Mouse (Mus musculus) gastrocnemius, postnatal 10 days (tissue): ENCODE measurements around the gene Asb5. TPM values are rescaled to one million over a fixed set of nuclear protein-coding genes. Genes with fewer than 3 reads are reported as not detected.
A peak's percentile ranks its signal among the peaks of the same experiment; 100 is the strongest.
"Not testable (repeated sequence)": the region's sequence is repeated elsewhere in the genome, so short reads cannot be mapped to it uniquely, and the experiment has no call there.

ENCODE experiments used
- DNase-seq: peaks from one replicate; pipeline ENCODE4 v3.0.0; 2021; ENCODE audit warnings: mixed read lengths
- long read RNA-seq, 2 experiments: library from polyadenylated mRNA; stranded (forward); transcript quantifications; one replicate each; pipeline ENCODE4 v2.0.0; 2021
- total RNA-seq, 2 experiments: library from RNA; stranded (reverse); gene quantifications; 2 replicates each; pipeline ENCODE4 v1.2.3; 2021

The Asb5 gene
- 100 to 1,000 TPM; 124 to 132 TPM for total RNA-seq
- long read RNA-seq, experiment 1, transcript Asb5-201 (7 exons, 1,585 nt), result major isoform, 120 of 140 reads
- long read RNA-seq, experiment 1, partial matches to known transcripts, result 10 of 140 reads
- long read RNA-seq, experiment 1, other reads (novel, unspliced or antisense), result 10 of 140 reads
- long read RNA-seq, experiment 2, transcript Asb5-201 (7 exons, 1,585 nt), result major isoform, 93 of 110 reads
- long read RNA-seq, experiment 2, partial matches to known transcripts, result 2 of 110 reads
- long read RNA-seq, experiment 2, other reads (novel, unspliced or antisense), result 15 of 110 reads

- DNase-seq, result peak; percentile 97
Measured at GRCm38 (mm10) chr8:54529382-54530296, at the start of gene Asb5, which contains the start of gene Spcs3. Gene Asb5 (plus strand): TSS chr8:54529580. Gene Spcs3 (minus strand): TSS chr8:54529998.

- DNase-seq, result no peak
Measured at GRCm38 (mm10) chr8:54486555-54487273, 42.7 kb upstream of the Asb5 start.

- DNase-seq, result no peak
Measured at GRCm38 (mm10) chr8:54488437-54488836, 40.9 kb upstream of the Asb5 start.

GRCm38 (mm10) chr8:54491057-54491690 lies 38.2 kb upstream of the Asb5 start:
- DNase-seq, result no peak

- DNase-seq, result no peak
Measured at GRCm38 (mm10) chr8:54491934-54492333, 37.4 kb upstream of the Asb5 start.

- DNase-seq, result peak; percentile 38
Measured at GRCm38 (mm10) chr8:54493110-54493509, 36.3 kb upstream of the Asb5 start.

GRCm38 (mm10) chr8:54493915-54494314 lies 35.5 kb upstream of the Asb5 start:
- DNase-seq, result no peak

GRCm38 (mm10) chr8:54503104-54503503 lies 26.3 kb upstream of the Asb5 start:
- no peak for DNase-seq

- no peak for DNase-seq
Measured at GRCm38 (mm10) chr8:54505060-54505459, 24.3 kb upstream of the Asb5 start.

GRCm38 (mm10) chr8:54507428-54508095 lies 21.8 kb upstream of the Asb5 start:
- peak; percentile 68 for DNase-seq

- no peak for DNase-seq
Measured at GRCm38 (mm10) chr8:54508096-54508456, 21.3 kb upstream of the Asb5 start.

- DNase-seq, result no peak
Measured at GRCm38 (mm10) chr8:54508814-54509213, 20.6 kb upstream of the Asb5 start.

- no peak for DNase-seq
Measured at GRCm38 (mm10) chr8:54509221-54509721, 20.1 kb upstream of the Asb5 start.

- no peak for DNase-seq
Measured at GRCm38 (mm10) chr8:54511791-54512190, 17.6 kb upstream of the Asb5 start.

- not testable (repeated sequence) for DNase-seq
Measured at GRCm38 (mm10) chr8:54512200-54512599, 17.2 kb upstream of the Asb5 start.

- DNase-seq, result no peak
Measured at GRCm38 (mm10) chr8:54518756-54519460, 10.5 kb upstream of the Asb5 start.

- no peak for DNase-seq
Measured at GRCm38 (mm10) chr8:54520516-54520915, 8.9 kb upstream of the Asb5 start.

GRCm38 (mm10) chr8:54525606-54526005 lies 3.8 kb upstream of the Asb5 start:
- DNase-seq, result no peak

GRCm38 (mm10) chr8:54526700-54527099 lies 2.7 kb upstream of the Asb5 start:
- no peak for DNase-seq

- no peak for DNase-seq
Measured at GRCm38 (mm10) chr8:54528571-54528970, 809 bp upstream of the Asb5 start.

GRCm38 (mm10) chr8:54535172-54535571 lies 5.8 kb downstream of the Asb5 start:
- no peak for DNase-seq
